In genomic region chr5:27789586-27789985, GRCm38 (mm10) we compare ENCODE assay signal across 9 mouse cellular contexts. TPM values are rescaled to one million over a fixed set of nuclear protein-coding genes. Genes with fewer than 3 reads are reported as not detected.
A peak's percentile ranks its signal among the peaks of the same experiment; 100 is the strongest.
DNase-seq lines count a peak whose midpoint lies in the region; ATAC-seq and TF ChIP-seq lines count a peak whose summit lies in the region.
"Had no signal": no experiment of that assay in that cellular context is flagged by ENCODE, and none has a peak within 500 bp of the region (broad histone marks: within the 10 kb centered on the region; RNA-seq: fewer than 3 reads in every experiment).

No protein-coding gene starts in this region.

- intact Hi-C loops in left cerebral cortex, postnatal 25 days (cut with DNase I), result no loop called here

- no peak for ATAC-seq in G1E (ENCODE audit: extremely low read depth, insufficient number of reproducible peaks, low FRiP score, poor library complexity, severe bottlenecking)
- no peak for ATAC-seq in hindbrain, embryonic 11.5 days (ENCODE audit: low FRiP score)
- no peak for ATAC-seq in activated CD4-positive, CD25-positive, alpha-beta regulatory T cell, adult 4 months

- H3K4me2 ChIP-seq in hindbrain, embryonic 11.5 days (replicated peaks; ENCODE audit: low read depth, low read length), result peak overlapping the region; percentile 66

- H3K4me1 ChIP-seq in heart, embryonic 10.5 days, result peaks cover 14% of the 10 kb centered on the region
- H3K4me1 ChIP-seq in G1E (ENCODE audit: insufficient read depth, low read depth, low read length), result peaks cover 28% of the 10 kb centered on the region
- H3K4me1 ChIP-seq in hindbrain, embryonic 11.5 days (replicated peaks; ENCODE audit: control insufficient read depth, insufficient read depth, low read length), result peaks cover 6% of the 10 kb centered on the region
- peaks cover 25% of the 10 kb centered on the region for H3K4me1 ChIP-seq in midbrain, embryonic 10.5 days

- TF ChIP-seq CTCF in G1E (IDR thresholded peaks at IDR 0.05; ENCODE audit: low read depth, low read length), result no peak

- no peak overlapping the region for H3K27ac ChIP-seq in heart, embryonic 10.5 days
- no peak overlapping the region for H3K27ac ChIP-seq in hindbrain, embryonic 11.5 days (ENCODE audit: low read depth, low read length)
- H3K27ac ChIP-seq in midbrain, embryonic 10.5 days (replicated peaks), result 0 out of 2 replicates have a peak overlapping the region, but pooled peaks have one; percentile 100

- WGBS in heart, embryonic 10.5 days, result 68% methylated on average over 10 of the region's 10 CpGs
- 86% methylated on average over 10 of the region's 10 CpGs for WGBS in hindbrain, embryonic 11.5 days
- WGBS in midbrain, embryonic 10.5 days, result 83% methylated on average over 10 of the region's 10 CpGs

- peak overlapping the region; percentile 84; the same call in 1 of the 2 replicates for H3K9ac ChIP-seq in hindbrain, embryonic 11.5 days (ENCODE audit: low read depth, low read length)

- no peaks in the 10 kb centered on the region for H3K27me3 ChIP-seq in heart, embryonic 10.5 days (ENCODE audit: insufficient read depth, poor library complexity, severe bottlenecking)
- no peaks in the 10 kb centered on the region for H3K27me3 ChIP-seq in G1E (ENCODE audit: insufficient read depth, low read length)
- no peaks in the 10 kb centered on the region for H3K27me3 ChIP-seq in hindbrain, embryonic 11.5 days (ENCODE audit: control insufficient read depth, insufficient read depth, low read length)
- no peaks in the 10 kb centered on the region for H3K27me3 ChIP-seq in midbrain, embryonic 10.5 days (ENCODE audit: low read depth, poor library complexity, severe bottlenecking)

- DNase-seq in heart, embryonic 10.5 days (ENCODE audit: low spot score), result peak; percentile 67
- DNase-seq in heart, adult 18-20 months, result no peak
- DNase-seq in G1E (ENCODE audit: low spot score), result no peak
- DNase-seq in hindbrain, embryonic 11.5 days (ENCODE audit: low spot score), result no peak
- peak; percentile 8 for DNase-seq in midbrain, embryonic 10.5 days (ENCODE audit: low spot score)
- no peak for DNase-seq in left cerebral cortex, postnatal 25 days (ENCODE audit: low spot score in 2 of 2)
- DNase-seq in thymus, postnatal 10 days (ENCODE audit: low spot score in 2 of 2), result no peak
- DNase-seq: right cerebral cortex, postnatal 4 days had no signal

- no peaks in the 10 kb centered on the region for H3K9me3 ChIP-seq in heart, embryonic 10.5 days
- H3K9me3 ChIP-seq in G1E (replicated peaks), result no peaks in the 10 kb centered on the region
- H3K9me3 ChIP-seq in hindbrain, embryonic 11.5 days (ENCODE audit: control insufficient read depth, low read length), result no peaks in the 10 kb centered on the region
- H3K9me3 ChIP-seq in midbrain, embryonic 10.5 days (replicated peaks), result no peaks in the 10 kb centered on the region

- peak overlapping the region; percentile 80 for H3K4me3 ChIP-seq in heart, embryonic 10.5 days
- H3K4me3 ChIP-seq in G1E (ENCODE audit: low read depth, low read length), result peak overlapping the region; percentile 86; the same call in 1 of the 2 replicates
- peak overlapping the region; percentile 82 for H3K4me3 ChIP-seq in hindbrain, embryonic 11.5 days (ENCODE audit: low read depth, low read length)
- peak overlapping the region; percentile 81 for H3K4me3 ChIP-seq in midbrain, embryonic 10.5 days

- H3K36me3 ChIP-seq in heart, embryonic 10.5 days, result peaks cover 45% of the 10 kb centered on the region
- peaks cover 56% of the 10 kb centered on the region for H3K36me3 ChIP-seq in G1E (replicated peaks)
- H3K36me3 ChIP-seq in hindbrain, embryonic 11.5 days (ENCODE audit: control insufficient read depth, insufficient read depth, low read length), result peaks cover 5% of the 10 kb centered on the region; the same call in 1 of the 2 replicates
- peaks cover 52% of the 10 kb centered on the region for H3K36me3 ChIP-seq in midbrain, embryonic 10.5 days

RNA-seq across cellular contexts. Expression of gene Paxip1, which starts 1.9 kb away (rescaled TPM):
- 36.5 and 38.0 TPM in 2 replicates for polyA plus RNA-seq in heart, embryonic 10.5 days (2016; fragmentation: Nextera tagmentation; extraction: Ambion mirVana)
- 10 to 100 TPM; 13.6 to 16.1 TPM for total RNA-seq in heart, adult 18-20 months (2021)
- total RNA-seq in G1E (2014; fragmentation: Nextera tagmentation), result 42.9 and 49.7 TPM in 2 replicates
- total RNA-seq in G1E (2017), result 30.5 and 30.8 TPM in 2 replicates
- polyA plus RNA-seq in G1E (2012), result 26.4 and 28.5 TPM in 2 replicates
- 34.6 and 41.9 TPM in 2 replicates for polyA plus RNA-seq in hindbrain, embryonic 11.5 days (2014; fragmentation: Nextera tagmentation; extraction: Ambion mirVana)
- 56.6 and 58.1 TPM in 2 replicates for polyA plus RNA-seq in midbrain, embryonic 10.5 days (2016; fragmentation: Nextera tagmentation; extraction: Ambion mirVana)
- total RNA-seq in left cerebral cortex, postnatal 25 days (2021), result 10 to 100 TPM; 45.1 to 51.7 TPM
- 10 to 100 TPM; 10.4 to 10.8 TPM for polyA plus RNA-seq in activated CD4-positive, CD25-positive, alpha-beta regulatory T cell, adult 4 months (2017; shearing (Covaris generic))

RNA-seq across cellular contexts. Expression of gene Htr5a, which starts 52.4 kb away (rescaled TPM):
- polyA plus RNA-seq in heart, embryonic 10.5 days (2016; fragmentation: Nextera tagmentation; extraction: Ambion mirVana), result not detected in 2 replicates
- not detected for total RNA-seq in heart, adult 18-20 months (2021)
- total RNA-seq in G1E (2014; fragmentation: Nextera tagmentation) (not detected in 2 replicates), G1E (2017) (under 0.01 and 0.22 TPM in 2 replicates)
- not detected in 2 replicates for polyA plus RNA-seq in G1E (2012)
- 0.07 TPM in 1 of 2 replicates, not detected in the other for polyA plus RNA-seq in hindbrain, embryonic 11.5 days (2014; fragmentation: Nextera tagmentation; extraction: Ambion mirVana)
- 0.02 TPM in 1 of 2 replicates, not detected in the other for polyA plus RNA-seq in midbrain, embryonic 10.5 days (2016; fragmentation: Nextera tagmentation; extraction: Ambion mirVana)
- 10 to 100 TPM; 13.8 to 14.3 TPM for total RNA-seq in left cerebral cortex, postnatal 25 days (2021)
- not detected for polyA plus RNA-seq in activated CD4-positive, CD25-positive, alpha-beta regulatory T cell, adult 4 months (2017; shearing (Covaris generic))

Comparison
In these comparisons a context has a peak if more than half of its experiments do, and no peak if none do; other contexts are left out.
1. DNase-seq: peak in heart, embryonic 10.5 days (single experiment) and midbrain, embryonic 10.5 days (single experiment); none in heart, adult 18-20 months (0 of 2), G1E (single experiment), hindbrain, embryonic 11.5 days (single experiment), left cerebral cortex, postnatal 25 days (0 of 2) and thymus, postnatal 10 days (0 of 2).
2. Peak in every context shown above with its lines, with median percentiles within 50 percentile points of each other: H3K4me3 ChIP-seq.